Mouse (Mus musculus) adrenal gland, adult (tissue): ENCODE data around the gene Rgs4.

Experiments used
- DNase-seq, 2 experiments: peaks; one replicate each; pipeline ENCODE4 v3.0.0; 2022 to 2023; ENCODE audit warnings: low spot score in 1 of 2; ENCODE audit not compliant: inconsistent age in 2 of 2

Rgs4 gene

DNA sequence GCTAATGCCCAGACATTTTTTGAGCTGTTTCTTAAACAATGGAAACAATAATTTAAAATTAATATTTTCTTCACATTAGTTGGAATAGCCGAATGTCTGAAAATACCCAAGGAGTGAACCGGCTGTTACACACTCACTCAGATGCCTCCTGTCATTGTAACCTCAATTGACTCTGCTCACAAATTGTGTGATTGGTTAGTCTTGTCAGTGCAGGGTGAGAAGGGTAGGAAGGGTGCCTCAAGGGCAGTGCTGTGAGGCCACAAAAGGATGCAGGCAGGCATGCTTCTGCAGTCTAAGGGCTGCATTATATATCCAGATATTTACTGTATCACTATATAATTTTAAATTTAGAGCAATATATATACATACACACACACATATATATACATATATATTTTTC is 54.4 kb downstream of the Rgs4 start:
- no peak for DNase-seq
